Mouse (Mus musculus) c-Kit-negative CD71-positive TER-119-positive erythroid progenitor cells, embryonic 14.5 days (primary cell): ENCODE measurements around the gene Mark4.

ENCODE experiments used
- DNase-seq: peaks from one replicate; pipeline ENCODE4 v3.0.0-alpha.2; 2013; ENCODE audit warnings: low read depth, low spot score

The Mark4 gene

GRCm38 (mm10) chr7:19399496-19400280 is 58.9 kb downstream of the Mark4 start:
- no peak for DNase-seq

GRCm38 (mm10) chr7:19394484-19394883 is 64.1 kb downstream of the Mark4 start:
- DNase-seq, result no peak

DNA sequence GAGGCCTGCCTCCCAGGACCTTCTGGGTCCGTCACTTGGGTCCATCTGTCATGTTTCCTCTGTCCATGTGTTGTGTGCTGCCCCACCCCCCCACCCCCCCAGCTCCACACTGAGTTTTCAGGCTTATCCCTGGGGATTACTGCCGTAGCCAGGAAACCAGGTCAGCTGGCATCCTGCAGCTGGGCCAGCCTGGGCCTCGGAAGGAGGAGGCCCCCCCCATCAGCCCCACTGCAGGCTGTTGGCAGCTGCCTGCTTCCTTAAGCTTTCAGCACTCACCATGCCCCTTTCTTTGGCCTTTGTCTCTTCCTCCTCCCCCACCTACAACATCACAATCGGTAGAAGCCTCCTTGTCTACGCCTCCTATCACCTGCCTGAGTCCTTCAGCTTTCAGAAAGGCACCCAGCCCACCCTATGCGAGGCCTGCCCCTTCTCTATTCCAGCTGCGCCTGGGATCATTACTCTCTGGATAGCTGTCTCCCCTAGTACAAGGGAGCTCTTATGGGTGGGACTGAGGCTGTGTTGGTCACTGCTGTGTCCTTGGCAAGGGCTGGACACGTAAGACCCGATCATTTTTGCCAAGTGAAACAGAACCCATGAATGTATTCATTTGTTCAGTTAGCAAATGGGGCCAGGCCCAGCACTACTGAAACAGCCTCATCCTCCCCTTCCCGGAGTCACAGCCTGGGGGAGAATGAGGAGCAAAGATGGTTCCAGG is 69.8 kb downstream of the Mark4 start:
- no peak for DNase-seq

- no peak for DNase-seq
These were observed 74.9 kb downstream of the Mark4 start for GRCm38 (mm10) chr7:19383708-19384107.

DNA sequence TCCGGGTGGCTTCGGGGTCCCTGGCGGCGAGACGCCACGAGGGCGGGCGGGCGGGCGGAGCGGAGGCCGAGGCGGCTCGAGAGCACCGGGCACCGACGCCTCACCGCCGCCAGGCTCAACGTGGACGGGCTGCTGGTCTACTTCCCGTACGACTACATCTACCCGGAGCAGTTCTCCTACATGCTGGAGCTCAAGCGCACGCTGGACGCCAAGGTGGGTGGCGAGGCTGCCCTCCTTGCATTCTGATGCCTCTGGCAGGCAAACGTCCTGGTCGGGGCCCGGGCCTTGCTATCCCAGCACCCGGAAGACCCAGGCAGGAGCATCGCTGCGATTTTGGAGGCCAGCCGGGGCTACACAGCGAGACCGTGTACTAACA is 76.5 kb downstream of the Mark4 start:
- no peak for DNase-seq

DNA sequence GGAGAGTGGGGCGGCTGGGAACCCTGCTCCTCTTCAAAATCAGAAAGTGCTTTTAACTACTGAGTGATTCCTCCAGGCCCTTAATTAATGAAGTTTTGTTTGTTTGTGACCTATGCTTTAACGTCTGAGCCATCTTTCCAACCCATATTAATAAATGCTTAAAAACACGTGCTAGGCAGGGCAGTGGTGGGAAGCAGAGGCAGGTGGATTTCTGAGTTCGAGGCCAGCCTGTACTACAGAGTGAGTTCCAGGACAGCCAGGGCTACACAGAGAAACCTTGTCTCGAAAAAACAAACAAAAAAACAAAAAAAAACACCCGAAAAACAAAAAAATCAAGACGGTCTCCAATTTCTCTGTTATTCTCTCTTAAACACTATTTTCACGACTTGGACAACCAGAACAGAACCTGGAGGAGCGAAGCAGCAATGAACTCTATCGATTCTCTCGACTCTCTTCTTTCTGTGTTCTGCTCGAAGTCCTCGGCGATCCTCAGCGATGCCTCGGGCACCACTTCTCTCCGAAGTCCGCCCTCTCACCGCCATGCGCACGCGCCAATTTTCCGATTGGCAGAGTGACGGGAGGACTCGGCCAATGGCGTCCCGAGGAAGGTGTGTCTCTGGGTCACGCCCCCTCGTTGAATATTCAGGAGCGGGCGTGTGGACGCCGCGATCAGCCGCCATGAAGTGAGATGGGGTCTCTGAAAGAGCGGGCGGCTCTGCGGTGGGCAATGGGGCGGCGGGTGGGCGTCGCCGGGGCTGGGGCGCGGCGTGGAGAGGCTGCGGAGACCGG is 77.0 kb downstream of the Mark4 start, which contains the start of gene Ercc2:
TSS of gene Ercc2 (plus strand) at position 634 of the 789 bp plus-strand sequence.
- DNase-seq, result peak; percentile 97

DNA sequence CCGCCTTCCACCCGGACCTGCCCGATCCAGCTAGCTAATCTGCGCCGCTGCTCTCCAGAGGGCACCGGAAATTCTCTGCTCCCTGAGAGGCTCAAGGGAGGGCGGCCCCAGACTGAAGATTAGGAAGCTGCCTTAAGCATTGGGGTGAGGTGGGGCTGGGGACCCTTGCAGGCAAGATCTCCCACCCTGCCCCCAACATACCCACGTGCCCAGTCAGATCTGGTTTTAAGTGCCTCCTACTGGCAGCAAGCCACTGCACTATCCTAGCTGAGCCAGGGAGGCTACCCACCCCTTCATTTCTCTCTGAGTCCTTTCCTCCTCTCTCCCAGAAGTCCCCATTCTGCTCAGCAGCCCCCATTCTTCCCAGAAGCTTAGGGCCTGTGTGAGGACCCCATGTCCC is 80.6 kb downstream of the Mark4 start:
- DNase-seq, result no peak

DNA sequence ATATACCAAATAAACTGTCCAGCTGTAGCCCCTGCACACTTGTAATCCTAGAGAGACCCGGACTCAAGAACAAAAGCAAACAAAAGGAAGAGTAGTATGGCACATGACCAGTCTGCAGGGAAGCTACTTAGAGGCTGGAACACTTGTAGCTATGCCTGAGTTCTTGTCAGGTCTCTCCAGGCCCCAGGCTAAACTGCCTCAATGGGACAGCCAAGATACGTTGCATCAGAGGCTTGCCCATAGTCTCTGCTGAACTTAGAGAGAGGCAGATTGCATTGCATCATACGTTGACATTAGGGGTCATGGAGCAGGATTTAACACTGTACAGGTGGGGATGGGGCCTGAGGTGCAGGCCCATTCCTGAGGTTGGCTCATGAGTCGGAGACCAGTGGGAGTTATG is 82.6 kb downstream of the Mark4 start:
- DNase-seq, result no peak

GRCm38 (mm10) chr7:19375368-19375767 is 83.3 kb downstream of the Mark4 start:
- no peak for DNase-seq
